Mouse (Mus musculus): ENCODE data around the gene Tmem159. TPM values are rescaled to one million over a fixed set of nuclear protein-coding genes. Genes with fewer than 3 reads are reported as not detected.

Tmem159 gene
- polyA plus RNA-seq, 2 experiments: 0.78 to 1.7 TPM

DNA sequence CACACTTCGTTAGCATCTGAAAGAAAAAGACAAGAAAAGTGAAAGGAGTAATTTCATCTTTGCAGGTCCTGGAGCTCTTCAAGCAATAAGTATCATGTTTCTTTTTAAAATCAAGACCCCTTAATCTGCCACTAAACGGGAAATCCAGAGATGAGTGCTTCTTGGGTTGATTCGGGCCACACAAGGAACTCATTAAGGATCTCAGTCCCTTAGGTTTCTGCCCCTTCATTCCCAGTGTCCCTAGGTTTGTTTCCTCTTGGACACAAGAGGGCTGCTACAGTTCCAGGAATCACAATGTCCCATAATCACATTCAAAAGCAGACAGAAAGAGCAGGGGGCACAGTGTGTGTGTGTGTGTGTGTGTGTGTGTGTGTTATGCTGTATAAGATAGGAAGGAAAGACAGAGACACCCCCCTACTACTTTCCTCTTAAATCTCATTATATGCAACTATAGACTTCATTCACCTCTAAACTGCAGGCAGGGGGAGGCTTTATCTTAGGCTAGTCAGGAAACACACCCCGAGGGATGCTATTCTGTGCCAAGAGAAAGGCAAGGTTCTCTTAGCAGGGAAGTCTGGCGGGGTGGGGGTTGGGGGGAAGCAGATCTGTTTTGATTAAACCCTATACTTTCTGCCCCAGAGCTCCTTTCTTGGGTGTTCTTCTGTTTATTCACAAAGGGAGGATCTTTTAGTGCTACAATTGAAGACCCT is 25.0 kb downstream of the Tmem159 start:
- WGBS (ENCODE audit: insufficient replicate concordance): 34% methylated on average over 5 of the region's 5 CpGs
- Histone ChIP-seq H3K4me2 (ENCODE audit: low read depth) (no peak overlapping the region), H3K9ac (replicated peaks) (no peak overlapping the region), H3K9me3 (ENCODE audit: control insufficient read depth, low read length) (no peaks in the 10 kb centered on the region), H3K27me3 (ENCODE audit: control insufficient read depth, insufficient read depth, low read length) (no peaks in the 10 kb centered on the region), H3K27ac (no peak overlapping the region), H3K4me3 (ENCODE audit: insufficient read depth in 1 of 2, low read depth in 2 of 2, low read length in 2 of 2) (no peak overlapping the region), H3K36me3 (replicated peaks; ENCODE audit: control insufficient read depth, insufficient read depth, low read depth) (no peaks in the 10 kb centered on the region), H3K4me1 (replicated peaks; ENCODE audit: control insufficient read depth in 2 of 2, insufficient read depth in 2 of 2, low read length in 1 of 2) (no peaks in the 10 kb centered on the region)
- TF ChIP-seq CTCF (IDR thresholded peaks at IDR 0.05; ENCODE audit: low read depth) (no peak), EP300 (IDR thresholded peaks at IDR 0.05; ENCODE audit: low read depth) (no peak)
- DNase-seq (ENCODE audit: low read depth in 3 of 3, low spot score in 3 of 3): no peak
- ATAC-seq (ENCODE audit: insufficient read depth): no peak

DNA sequence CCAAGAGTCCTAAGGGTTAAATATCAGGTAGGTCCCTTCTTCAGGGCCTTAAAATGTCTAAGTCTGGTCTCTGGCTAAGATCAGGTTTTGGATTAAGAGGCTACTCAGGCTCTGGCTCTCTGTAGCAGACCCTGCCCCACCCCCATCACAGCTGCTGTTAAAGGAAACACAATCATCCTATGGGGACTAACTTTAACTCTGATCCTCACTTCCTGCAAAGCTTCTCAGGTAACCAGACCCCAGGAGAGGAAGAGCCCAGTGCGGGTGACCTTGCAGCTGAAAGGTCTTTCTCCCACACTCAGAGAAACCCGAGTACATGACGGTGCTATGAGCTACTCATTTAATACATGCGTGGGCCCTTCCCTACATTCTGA is 25.5 kb downstream of the Tmem159 start:
- 50% methylated on average over 4 of the region's 4 CpGs for WGBS (ENCODE audit: insufficient replicate concordance)
- no peak for DNase-seq (ENCODE audit: low read depth in 3 of 3, low spot score in 3 of 3)

DNA sequence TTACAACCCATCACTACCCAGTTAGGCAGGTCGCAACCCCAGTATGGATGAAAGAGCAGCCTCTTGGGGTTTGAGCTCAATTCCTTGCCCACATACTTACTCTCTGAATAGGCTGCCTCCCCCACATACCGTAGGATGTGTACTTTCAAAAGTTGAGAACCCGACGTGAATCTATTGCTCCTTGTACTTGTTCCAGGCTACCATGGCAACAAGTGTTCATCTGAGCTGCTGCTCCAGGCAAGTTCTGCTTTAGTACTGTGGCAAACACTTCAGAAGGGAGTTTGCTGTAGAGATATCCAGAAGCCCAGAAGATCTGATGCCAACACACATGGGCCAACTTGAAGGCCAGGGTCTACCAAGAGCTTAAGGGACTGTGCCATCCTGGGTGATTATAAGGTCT is 26.8 kb downstream of the Tmem159 start:
- Histone ChIP-seq H3K9ac (replicated peaks) (no peak overlapping the region), H3K4me1 (replicated peaks; ENCODE audit: control insufficient read depth in 2 of 2, insufficient read depth in 2 of 2, low read length in 1 of 2) (no peaks in the 10 kb centered on the region), H3K27ac (no peak overlapping the region), H3K4me2 (ENCODE audit: low read depth) (no peak overlapping the region), H3K9me3 (ENCODE audit: control insufficient read depth, low read length) (no peaks in the 10 kb centered on the region), H3K4me3 (ENCODE audit: insufficient read depth in 1 of 2, low read depth in 2 of 2, low read length in 2 of 2) (no peak overlapping the region), H3K27me3 (ENCODE audit: control insufficient read depth, insufficient read depth, low read length) (no peaks in the 10 kb centered on the region), H3K36me3 (replicated peaks; ENCODE audit: control insufficient read depth, insufficient read depth, low read depth) (no peaks in the 10 kb centered on the region)
- WGBS (ENCODE audit: insufficient replicate concordance): 56% methylated on average over 4 of the region's 4 CpGs
- DNase-seq (ENCODE audit: low read depth in 3 of 3, low spot score in 3 of 3) (no peak), ATAC-seq (ENCODE audit: insufficient read depth) (no peak)
- TF ChIP-seq EP300 (IDR thresholded peaks at IDR 0.05; ENCODE audit: low read depth) (no peak), CTCF (IDR thresholded peaks at IDR 0.05; ENCODE audit: low read depth) (no peak)

More for the DNA sequence above, 25.5 kb downstream of the Tmem159 start:
- no peak for TF ChIP-seq CTCF (IDR thresholded peaks at IDR 0.05; ENCODE audit: low read depth)
- no peak for TF ChIP-seq EP300 (IDR thresholded peaks at IDR 0.05; ENCODE audit: low read depth)
- Histone ChIP-seq H3K27ac (no peak overlapping the region), H3K4me2 (ENCODE audit: low read depth) (no peak overlapping the region), H3K4me3 (ENCODE audit: insufficient read depth in 1 of 2, low read depth in 2 of 2, low read length in 2 of 2) (no peak overlapping the region), H3K9me3 (ENCODE audit: control insufficient read depth, low read length) (no peaks in the 10 kb centered on the region), H3K36me3 (replicated peaks; ENCODE audit: control insufficient read depth, insufficient read depth, low read depth) (no peaks in the 10 kb centered on the region), H3K27me3 (ENCODE audit: control insufficient read depth, insufficient read depth, low read length) (no peaks in the 10 kb centered on the region), H3K9ac (replicated peaks) (no peak overlapping the region), H3K4me1 (replicated peaks; ENCODE audit: control insufficient read depth in 2 of 2, insufficient read depth in 2 of 2, low read length in 1 of 2) (no peaks in the 10 kb centered on the region)
- no peak for ATAC-seq (ENCODE audit: insufficient read depth)

DNA sequence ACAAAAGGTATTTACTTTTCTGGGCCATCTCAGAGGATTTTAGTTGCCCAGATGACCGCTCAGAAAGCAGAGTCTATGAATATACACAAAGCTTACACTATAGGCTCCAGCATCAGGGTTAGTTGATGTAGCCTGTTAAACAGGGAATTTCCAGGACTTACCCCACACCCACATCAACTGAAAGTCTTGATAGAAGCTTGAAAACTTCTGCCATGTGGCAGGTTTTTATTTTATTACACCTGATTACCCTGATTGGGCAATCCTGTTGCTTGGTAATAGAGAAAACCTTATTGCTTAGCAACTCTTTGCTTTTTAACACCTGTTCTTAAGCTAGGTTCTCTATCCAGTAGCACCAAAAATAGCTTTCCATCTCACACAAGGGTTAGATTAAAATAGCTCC is 40.6 kb downstream of the Tmem159 start:
- WGBS (ENCODE audit: insufficient replicate concordance): 48% methylated on average over 1 of the region's 1 CpGs
- no peak for DNase-seq (ENCODE audit: low read depth in 3 of 3, low spot score in 3 of 3)

DNA sequence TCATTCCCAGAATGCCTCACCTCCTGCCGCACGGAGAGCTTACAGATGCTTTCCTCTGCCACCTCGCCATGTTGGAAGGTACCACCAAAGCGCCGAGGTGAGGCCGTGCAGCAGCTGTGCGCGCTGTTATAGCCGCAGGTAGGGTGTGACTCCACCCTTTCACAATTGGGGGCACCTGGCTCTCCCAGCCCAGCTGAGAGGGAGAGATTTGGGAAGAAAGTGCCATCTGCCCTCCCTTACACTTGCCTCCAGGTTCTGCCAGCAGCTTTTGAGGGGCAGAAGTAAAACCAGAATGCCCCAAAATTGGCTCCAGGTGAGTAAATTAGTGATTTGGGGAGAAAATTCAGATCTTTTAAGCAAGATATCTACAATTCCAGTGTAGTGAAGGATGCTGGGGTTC is 43.0 kb downstream of the Tmem159 start, which contains the start of gene Zp2:
TSS of gene Zp2 (minus strand) at position 101 of the 400 bp plus-strand sequence.
- TF ChIP-seq CTCF (IDR thresholded peaks at IDR 0.05; ENCODE audit: low read depth): no peak
- no peak for TF ChIP-seq EP300 (IDR thresholded peaks at IDR 0.05; ENCODE audit: low read depth)
- Histone ChIP-seq H3K9me3 (ENCODE audit: control insufficient read depth, low read length) (no peaks in the 10 kb centered on the region), H3K36me3 (replicated peaks; ENCODE audit: control insufficient read depth, insufficient read depth, low read depth) (no peaks in the 10 kb centered on the region), H3K9ac (replicated peaks) (no peak within 1 kb of the TSS), H3K4me1 (replicated peaks; ENCODE audit: control insufficient read depth in 2 of 2, insufficient read depth in 2 of 2, low read length in 1 of 2) (peaks cover 0 to 4% of the 10 kb centered on the region in 2 experiments; a peak in 2 of 4 replicates), H3K4me3 (ENCODE audit: insufficient read depth in 1 of 2, low read depth in 2 of 2, low read length in 2 of 2) (no peak within 1 kb of the TSS), H3K4me2 (ENCODE audit: low read depth) (no peak within 1 kb of the TSS), H3K27me3 (ENCODE audit: control insufficient read depth, insufficient read depth, low read length) (no peaks in the 10 kb centered on the region), H3K27ac (no peak within 1 kb of the TSS)
- DNase-seq (ENCODE audit: low read depth in 3 of 3, low spot score in 3 of 3): no peak
- 57% methylated on average over 9 of the region's 9 CpGs for WGBS (ENCODE audit: insufficient replicate concordance)
- no peak for ATAC-seq (ENCODE audit: insufficient read depth)

More for the DNA sequence above, 40.6 kb downstream of the Tmem159 start:
- H3K4me1 ChIP-seq (replicated peaks; ENCODE audit: control insufficient read depth in 2 of 2, insufficient read depth in 2 of 2, low read length in 1 of 2): no peaks in the 10 kb centered on the region
- H3K27ac ChIP-seq: no peak overlapping the region
- H3K4me2 ChIP-seq (ENCODE audit: low read depth): no peak overlapping the region
- no peak overlapping the region for H3K9ac ChIP-seq (replicated peaks)
- no peaks in the 10 kb centered on the region for H3K36me3 ChIP-seq (replicated peaks; ENCODE audit: control insufficient read depth, insufficient read depth, low read depth)
- no peak for TF ChIP-seq CTCF (IDR thresholded peaks at IDR 0.05; ENCODE audit: low read depth)
- no peak for TF ChIP-seq EP300 (IDR thresholded peaks at IDR 0.05; ENCODE audit: low read depth)
- no peak for ATAC-seq (ENCODE audit: insufficient read depth)
- H3K9me3 ChIP-seq (ENCODE audit: control insufficient read depth, low read length): no peaks in the 10 kb centered on the region
- no peaks in the 10 kb centered on the region for H3K27me3 ChIP-seq (ENCODE audit: control insufficient read depth, insufficient read depth, low read length)
- H3K4me3 ChIP-seq (ENCODE audit: insufficient read depth in 1 of 2, low read depth in 2 of 2, low read length in 2 of 2): no peak overlapping the region

Data from liver, embryonic 14.5 days (tissue).